Mouse (Mus musculus) CH12.LX (cell line): ENCODE data around the gene Pacs2. TPM values are rescaled to one million over a fixed set of nuclear protein-coding genes. Genes with fewer than 3 reads are reported as not detected.
A peak's percentile ranks its signal among the peaks of the same experiment; 100 is the strongest.

Experiments
- DNase-seq: peaks from one replicate; pipeline ENCODE4 v3.0.0-alpha.2; 2013; ENCODE audit errors: extremely low read depth
- H3K27ac ChIP-seq: 2 replicates; pipeline ENCODE4 v1.5.1; 2012; ENCODE audit warnings: low read depth, mild to moderate bottlenecking, control low read depth, moderate library complexity; ENCODE audit not compliant: insufficient read depth
- H3K27me3 ChIP-seq: replicated peaks from 2 replicates; pipeline ENCODE3; 2012; ENCODE audit warnings: inconsistent platforms
- H3K36me3 ChIP-seq, 2 experiments: replicated peaks in 1 of 2; 2 replicates each; pipeline versions ENCODE3 to v1.6.1; 2012; ENCODE audit warnings: inconsistent platforms in 1 of 2, low read length in 1 of 2, mild to moderate bottlenecking in 1 of 2, mixed read lengths in 1 of 2, moderate library complexity in 1 of 2; ENCODE audit not compliant: control insufficient read depth in 1 of 2, insufficient read depth in 1 of 2
- H3K4me1 ChIP-seq, 2 experiments: 2 replicates each; pipeline ENCODE4 v1.6.1; 2012; ENCODE audit warnings: inconsistent platforms in 1 of 2, moderate library complexity in 1 of 2; ENCODE audit not compliant: insufficient read depth in 2 of 2, control insufficient read depth in 1 of 2
- H3K4me2 ChIP-seq: 2 replicates; pipeline ENCODE4 v1.6.1; 2012; ENCODE audit warnings: low read depth, mild to moderate bottlenecking, control low read depth; ENCODE audit not compliant: poor library complexity, insufficient read depth, severe bottlenecking
- H3K4me3 ChIP-seq, 3 experiments: fragments of 150-350 bp in 1 of 3; sonication (generic) in 1 of 3; replicated peaks in 1 of 3; 2 replicates each; pipeline versions ENCODE3 to v1.5.1; 2011 to 2012; ENCODE audit warnings: low read depth in 2 of 3, low read length in 2 of 3, mild to moderate bottlenecking in 2 of 3, moderate library complexity in 2 of 3, control low read depth in 1 of 3, improper control_type of control experiment in 1 of 3, inconsistent platforms in 1 of 3, mixed read lengths in 1 of 3; ENCODE audit not compliant: poor library complexity in 1 of 3
- H3K79me2 ChIP-seq: replicated peaks from 2 replicates; pipeline ENCODE4 v1.6.1; 2012; ENCODE audit warnings: mild to moderate bottlenecking, moderate library complexity; ENCODE audit not compliant: control insufficient read depth, poor library complexity, insufficient read depth, severe bottlenecking; ENCODE audit errors: extremely low read depth
- H3K9ac ChIP-seq: 2 replicates; pipeline ENCODE4 v1.6.1; 2012; ENCODE audit warnings: low read depth, mild to moderate bottlenecking, control low read depth, moderate library complexity; ENCODE audit not compliant: insufficient read depth
- H3K9me3 ChIP-seq: replicated peaks from 2 replicates; pipeline ENCODE3; 2012; ENCODE audit warnings: low read length, inconsistent platforms, mixed read lengths
- CHD1 ChIP-seq: IDR thresholded peaks from 2 replicates; pipeline ENCODE4 v1.6.1; 2012; ENCODE audit warnings: low read depth, low read length, improper control_type of control experiment, inconsistent platforms
- CHD2 ChIP-seq: IDR thresholded peaks from 2 replicates; pipeline ENCODE4 v1.6.1; 2011; ENCODE audit warnings: low read length, improper control_type of control experiment
- CTCF ChIP-seq, 2 experiments: IDR thresholded peaks in 1 of 2; conservative IDR thresholded peaks in 1 of 2; 2 replicates each; pipeline ENCODE4 v1.5.1; 2011 to 2012; ENCODE audit warnings: low read depth in 2 of 2, low read length in 2 of 2, improper control_type of control experiment in 1 of 2, inconsistent platforms in 1 of 2, mild to moderate bottlenecking in 1 of 2, moderate library complexity in 1 of 2
- EP300 ChIP-seq: IDR thresholded peaks from 2 replicates; pipeline ENCODE4 v1.6.1; 2011; ENCODE audit warnings: low read length, improper control_type of control experiment
- ETS1 ChIP-seq: conservative IDR thresholded peaks from 2 replicates; pipeline ENCODE4 v1.6.1; 2012; ENCODE audit warnings: low read depth, mild to moderate bottlenecking, inconsistent platforms, low read length, improper control_type of control experiment, moderate library complexity
- JUN ChIP-seq: IDR thresholded peaks from 2 replicates; pipeline ENCODE4 v1.6.1; 2011; ENCODE audit warnings: low read depth, mild to moderate bottlenecking, low read length, improper control_type of control experiment, moderate library complexity; ENCODE audit not compliant: insufficient read depth
- MAX ChIP-seq: IDR thresholded peaks from 2 replicates; pipeline ENCODE4 v1.6.1; 2011; ENCODE audit warnings: low read length, improper control_type of control experiment
- MAZ ChIP-seq: IDR thresholded peaks from 2 replicates; pipeline ENCODE4 v1.6.1; 2012; ENCODE audit warnings: low read depth, mild to moderate bottlenecking, inconsistent platforms, low read length, improper control_type of control experiment, moderate library complexity
- MEF2A ChIP-seq: IDR thresholded peaks from 2 replicates; pipeline ENCODE4 v1.6.1; 2014; ENCODE audit warnings: low read depth, mild to moderate bottlenecking, inconsistent platforms, low read length, improper control_type of control experiment, borderline replicate concordance
- POLR2AphosphoS2 ChIP-seq: IDR thresholded peaks from 2 replicates; pipeline ENCODE4 v1.6.1; 2011; ENCODE audit warnings: low read depth, low read length, improper control_type of control experiment
- RAD21 ChIP-seq: IDR thresholded peaks from 2 replicates; pipeline ENCODE4 v1.6.1; 2011; ENCODE audit warnings: low read depth, mild to moderate bottlenecking, low read length, improper control_type of control experiment, moderate library complexity
- SIN3A ChIP-seq: IDR thresholded peaks from 2 replicates; pipeline ENCODE4 v1.6.1; 2012; ENCODE audit warnings: low read length, improper control_type of control experiment, inconsistent platforms
- TCF12 ChIP-seq: IDR thresholded peaks from 2 replicates; pipeline ENCODE4 v1.6.1; 2014; ENCODE audit warnings: low read depth, mild to moderate bottlenecking, inconsistent platforms, low read length, improper control_type of control experiment
- UBTF ChIP-seq: IDR thresholded peaks from 2 replicates; pipeline ENCODE4 v1.6.1; 2012; ENCODE audit warnings: low read depth, mild to moderate bottlenecking, inconsistent platforms, low read length, improper control_type of control experiment, moderate library complexity
- USF2 ChIP-seq: conservative IDR thresholded peaks from 2 replicates; pipeline ENCODE4 v1.6.1; 2011; ENCODE audit warnings: low read depth, low read length, improper control_type of control experiment
- ZC3H11A ChIP-seq: IDR thresholded peaks from 2 replicates; pipeline ENCODE4 v1.6.1; 2012; ENCODE audit warnings: low read depth, mild to moderate bottlenecking, inconsistent platforms, low read length, improper control_type of control experiment
- ZKSCAN1 ChIP-seq: IDR thresholded peaks from 2 replicates; pipeline ENCODE4 v1.6.1; 2012; ENCODE audit warnings: low read depth, inconsistent platforms, low read length, improper control_type of control experiment, borderline replicate concordance
- ZMIZ1 ChIP-seq: IDR thresholded peaks from 2 replicates; pipeline ENCODE4 v1.6.1; 2012; ENCODE audit warnings: low read depth, mild to moderate bottlenecking, inconsistent platforms, low read length, improper control_type of control experiment
- ZNF384 ChIP-seq: IDR thresholded peaks from 2 replicates; pipeline ENCODE4 v1.6.1; 2012; ENCODE audit warnings: low read depth, low read length, improper control_type of control experiment, inconsistent platforms
- dilution Hi-C: fragments of 300-500 bp; cut with MboI; formaldehyde crosslinking; loops from 2 replicates; pipeline ENCODE4 v1.14.3; 2020; ENCODE audit warnings: low sequenced_read_pairs; ENCODE audit not compliant: extremely low pct_unique_long_range_greater_than_20kb, extremely low pct_ligation_motif_present
- in situ Hi-C: fragments of 300-500 bp; cut with MboI; formaldehyde crosslinking; loops from 3 replicates; pipeline ENCODE4 v1.14.3; 2019; ENCODE audit warnings: low sequenced_read_pairs, low pct_ligation_motif_present, low pct_unique_long_range_greater_than_20kb, mixed read lengths
- polyA plus RNA-seq: library from polyadenylated mRNA; unstranded; fragments of >175 nt; gene quantifications from 2 replicates; pipeline ENCODE4 v1.2.1, GENCODE M21; 2012; ENCODE audit warnings: low read depth; ENCODE audit not compliant: insufficient read length
- total RNA-seq, 2 experiments: library from RNA; depleted of rRNA; stranded (reverse); fragments of 300-350 nt in 1 of 2; fragments of >200 nt in 1 of 2; gene quantifications; 2 replicates each; pipeline ENCODE4 v1.2.3; 2012 to 2014

Gene Pacs2
- total and polyA plus RNA-seq, 3 experiments, result 3.1 to 7.1 (median 7.0) TPM

- in situ Hi-C loops (no loop called here), dilution Hi-C loops (no loop called here)
- Histone ChIP-seq H3K27me3 (no peaks in the 10 kb centered on the region), H3K9ac (no peak overlapping the region), H3K9me3 (peaks cover 2% of the 10 kb centered on the region), H3K27ac (no peak overlapping the region), H3K4me3 (no peak overlapping the region), H3K4me1 (peaks cover 15 to 43% of the 10 kb centered on the region in 2 experiments), H3K36me3 (peaks cover 0 to 6% of the 10 kb centered on the region in 2 experiments), H3K4me2 (no peak overlapping the region), H3K79me2 (no peaks in the 10 kb centered on the region; the same call in 1 of the 2 replicates)
- TF ChIP-seq EP300, result no peak
- TF ChIP-seq POLR2AphosphoS2, result no peak
- no peak for TF ChIP-seq ZNF384
- no peak for TF ChIP-seq CHD2
- TF ChIP-seq ZMIZ1, result no peak
- no peak for TF ChIP-seq ZKSCAN1
- TF ChIP-seq JUN, result no peak
- TF ChIP-seq CHD1, result no peak
- no peak for TF ChIP-seq ZC3H11A
- TF ChIP-seq USF2, result no peak
- no peak for TF ChIP-seq TCF12
- no peak for TF ChIP-seq MAZ
- TF ChIP-seq MEF2A, result no peak
- TF ChIP-seq SIN3A, result no peak
- TF ChIP-seq RAD21, result no peak
- no peak for TF ChIP-seq ETS1
- no peak for DNase-seq
These were observed 1.3 kb upstream of the Pacs2 start for GRCm38 (mm10) chr12:113013021-113013491.

DNA sequence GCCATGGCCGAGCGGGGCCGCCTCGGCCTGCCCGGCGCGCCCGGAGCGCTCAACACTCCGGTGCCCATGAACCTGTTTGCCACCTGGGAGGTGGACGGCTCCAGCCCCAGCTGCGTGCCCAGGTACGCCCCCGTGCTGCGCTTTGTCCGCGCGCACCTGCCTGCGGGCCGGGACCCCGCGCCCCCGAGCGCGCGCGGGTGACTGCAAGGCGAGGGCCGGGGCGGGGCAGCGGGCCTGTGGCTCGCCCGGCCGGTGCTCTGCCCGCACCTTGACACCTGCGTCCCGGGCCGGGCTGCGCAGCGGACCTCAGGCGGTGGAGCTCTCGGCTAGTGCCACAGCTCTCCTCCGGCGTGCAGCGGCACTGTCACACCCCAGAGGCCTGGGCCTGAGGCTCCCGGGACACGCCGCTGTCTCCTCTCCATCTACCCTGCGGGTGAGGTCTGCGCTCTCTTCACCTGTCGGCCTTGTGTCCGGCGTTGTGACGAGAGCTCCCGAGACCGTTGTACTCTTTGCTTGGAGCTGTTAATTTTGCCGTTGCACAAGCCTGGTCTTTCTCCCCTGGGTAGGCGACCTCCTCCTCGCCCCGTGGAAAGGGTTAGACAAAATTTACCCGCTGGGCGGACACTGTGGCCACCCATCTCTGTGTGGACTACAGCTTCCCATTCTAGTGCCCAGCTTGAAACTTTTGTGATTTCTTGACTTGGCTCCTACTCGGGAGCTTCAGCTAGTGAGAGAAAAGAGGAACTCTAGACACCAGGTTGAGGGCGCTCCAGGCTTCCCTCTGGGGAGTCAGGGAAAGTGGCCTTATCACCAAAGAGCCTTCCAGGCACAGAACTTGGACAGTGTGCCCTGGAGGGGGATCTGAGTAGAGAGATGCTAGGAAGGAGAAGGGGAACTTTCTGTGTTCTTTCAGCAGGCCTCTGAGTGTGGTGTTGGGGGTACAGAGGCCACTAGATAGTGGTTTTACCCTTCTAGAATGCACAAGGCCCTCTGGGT, 551 bp downstream of the Pacs2 start:
- DNase-seq, result peak; percentile 32
- TF ChIP-seq RAD21 (peak; percentile 17), UBTF (0 out of 2 replicates have a peak, but pooled peaks have one; percentile 72), MAX (no peak), CTCF (conservative IDR thresholded peaks at IDR 0.05 in 1 of 2, IDR thresholded peaks at IDR 0.05 in 1 of 2; ENCODE audit: low read depth in 2 of 2, low read length in 2 of 2) (peak in 1 of 2 experiments; percentile 24; a peak in 1 of 4 replicates)
- TF ChIP-seq, all 38 proteins: peak for 3
- Histone ChIP-seq H3K9me3 (peaks cover 2% of the 10 kb centered on the region), H3K4me1 (peaks cover 15 to 43% of the 10 kb centered on the region in 2 experiments), H3K36me3 (peaks cover 0 to 8% of the 10 kb centered on the region in 2 experiments), H3K27ac (no peak overlapping the region), H3K79me2 (no peaks in the 10 kb centered on the region; the same call in 1 of the 2 replicates), H3K9ac (peak overlapping the region; percentile 55), H3K27me3 (no peaks in the 10 kb centered on the region), H3K4me2 (peak overlapping the region; percentile 29), H3K4me3 (peak overlapping the region; percentile 63 to 91 (median 83))
- dilution Hi-C loops (no loop called here), in situ Hi-C loops (loop anchor here (5.0 kb wide), 1 partner anchor 137 kb away; no protein-coding TSS in a partner anchor)
